Mouse (Mus musculus): ENCODE measurements around the gene Kiss1r. TPM values are rescaled to one million over a fixed set of nuclear protein-coding genes. Genes with fewer than 3 reads are reported as not detected.

Gene Kiss1r
- polyA plus RNA-seq, 1 experiment from 2014 or later = 0.52 TPM

DNA sequence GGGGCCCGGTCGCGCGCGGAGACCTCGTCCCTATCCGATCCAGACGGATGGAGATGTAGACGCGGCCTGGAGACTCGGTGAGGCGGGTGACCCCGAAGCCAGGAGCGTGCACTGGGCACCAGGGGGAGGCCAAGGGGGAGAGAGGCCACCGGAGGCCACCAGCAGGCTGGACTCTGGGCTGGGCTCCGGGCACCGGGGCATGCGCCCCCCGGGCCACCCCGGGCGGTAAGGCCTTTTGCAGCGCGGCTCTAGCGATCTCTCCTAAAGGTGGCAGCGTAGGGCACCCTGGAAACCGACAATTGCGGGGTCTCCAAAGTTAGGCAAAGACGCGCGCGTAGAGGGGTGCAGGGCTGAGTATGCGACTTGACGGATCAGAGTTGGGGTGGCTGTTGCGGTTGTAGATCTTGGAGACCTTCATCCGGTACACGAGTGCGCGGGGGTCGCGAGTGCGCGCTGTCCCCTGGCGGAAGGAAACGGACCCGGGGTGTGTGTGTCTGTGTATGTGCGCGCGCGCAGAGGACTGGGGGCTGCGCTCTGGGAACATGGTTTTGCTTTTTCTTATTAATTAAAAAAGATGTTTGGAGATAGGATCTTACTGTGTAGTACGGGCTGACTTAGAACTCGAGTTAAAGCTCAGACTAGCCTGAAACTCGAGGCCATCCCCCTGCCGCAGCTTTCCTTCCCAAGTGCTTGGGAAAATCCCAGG lies 10.7 kb downstream of the Kiss1r start:
- under 1% methylated on average over 54 of the region's 54 CpGs for WGBS
- Histone ChIP-seq H3K27ac (peak overlapping the region; percentile 96), H3K4me3 (replicated peaks) (peak overlapping the region; percentile 98), H3K4me2 (replicated peaks) (peak overlapping the region; percentile 92), H3K9me3 (no peaks in the 10 kb centered on the region), H3K4me1 (replicated peaks) (peaks cover 46% of the 10 kb centered on the region), H3K36me3 (peaks cover 20% of the 10 kb centered on the region), H3K9ac (peak overlapping the region; percentile 97), H3K27me3 (replicated peaks) (peaks cover 10% of the 10 kb centered on the region)
- ATAC-seq = peak; percentile 36

DNA sequence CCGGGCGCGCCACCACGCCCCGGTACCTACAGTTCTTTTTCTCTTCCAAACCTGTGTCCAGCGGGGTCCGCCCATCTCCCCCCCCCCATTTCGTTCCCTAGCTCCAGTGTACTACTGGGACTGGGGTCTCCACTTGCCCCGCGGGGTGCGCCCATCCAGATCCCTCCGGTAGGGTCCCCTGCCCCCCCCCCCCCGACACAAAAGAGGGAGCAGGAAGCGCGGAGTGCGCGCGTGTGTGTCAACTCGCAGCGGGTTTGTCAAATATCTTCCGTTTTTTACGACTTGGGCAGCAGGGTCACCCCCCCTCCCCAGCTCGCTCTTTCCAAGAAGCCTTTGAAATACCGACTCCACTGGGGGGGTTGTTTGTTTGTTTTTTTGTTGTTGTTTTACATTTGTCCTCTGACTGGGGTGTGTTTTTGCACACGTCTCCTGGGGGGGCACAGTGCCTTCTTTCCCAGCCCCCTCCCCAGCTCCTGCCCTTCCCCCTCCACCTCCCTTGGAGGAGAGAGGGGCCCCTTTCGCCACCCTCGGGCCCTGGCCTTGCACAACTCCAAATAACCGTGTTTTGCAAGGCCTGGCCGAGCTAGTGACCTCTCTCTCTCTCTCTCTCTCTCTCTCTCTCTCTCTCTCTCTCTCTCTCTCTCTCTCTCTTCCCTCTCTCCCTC lies 11.4 kb downstream of the Kiss1r start:
- Histone ChIP-seq H3K9ac (peak overlapping the region; percentile 97), H3K36me3 (peaks cover 21% of the 10 kb centered on the region), H3K9me3 (no peaks in the 10 kb centered on the region), H3K4me3 (replicated peaks) (peak overlapping the region; percentile 98), H3K4me2 (replicated peaks) (peak overlapping the region; percentile 92), H3K27ac (peak overlapping the region; percentile 96), H3K4me1 (replicated peaks) (peaks cover 53% of the 10 kb centered on the region), H3K27me3 (replicated peaks) (peaks cover 3% of the 10 kb centered on the region; the same call in 1 of the 2 replicates)
- WGBS = 1% methylated on average over 29 of the region's 29 CpGs
- peak; percentile 2; the same call in 1 of the 2 replicates for ATAC-seq

- Histone ChIP-seq H3K9me3 (no peaks in the 10 kb centered on the region), H3K36me3 (peaks cover 21% of the 10 kb centered on the region), H3K9ac (peak overlapping the region; percentile 36), H3K27ac (peak overlapping the region; percentile 66), H3K27me3 (replicated peaks) (no peaks in the 10 kb centered on the region), H3K4me3 (replicated peaks) (peak overlapping the region; percentile 98), H3K4me2 (replicated peaks) (peak overlapping the region; percentile 92), H3K4me1 (replicated peaks) (peaks cover 62% of the 10 kb centered on the region)
- ATAC-seq = no peak
- WGBS = 14% methylated on average over 9 of the region's 9 CpGs
Measured at GRCm38 (mm10) chr10:79928907-79929701, 12.3 kb downstream of the Kiss1r start.

DNA sequence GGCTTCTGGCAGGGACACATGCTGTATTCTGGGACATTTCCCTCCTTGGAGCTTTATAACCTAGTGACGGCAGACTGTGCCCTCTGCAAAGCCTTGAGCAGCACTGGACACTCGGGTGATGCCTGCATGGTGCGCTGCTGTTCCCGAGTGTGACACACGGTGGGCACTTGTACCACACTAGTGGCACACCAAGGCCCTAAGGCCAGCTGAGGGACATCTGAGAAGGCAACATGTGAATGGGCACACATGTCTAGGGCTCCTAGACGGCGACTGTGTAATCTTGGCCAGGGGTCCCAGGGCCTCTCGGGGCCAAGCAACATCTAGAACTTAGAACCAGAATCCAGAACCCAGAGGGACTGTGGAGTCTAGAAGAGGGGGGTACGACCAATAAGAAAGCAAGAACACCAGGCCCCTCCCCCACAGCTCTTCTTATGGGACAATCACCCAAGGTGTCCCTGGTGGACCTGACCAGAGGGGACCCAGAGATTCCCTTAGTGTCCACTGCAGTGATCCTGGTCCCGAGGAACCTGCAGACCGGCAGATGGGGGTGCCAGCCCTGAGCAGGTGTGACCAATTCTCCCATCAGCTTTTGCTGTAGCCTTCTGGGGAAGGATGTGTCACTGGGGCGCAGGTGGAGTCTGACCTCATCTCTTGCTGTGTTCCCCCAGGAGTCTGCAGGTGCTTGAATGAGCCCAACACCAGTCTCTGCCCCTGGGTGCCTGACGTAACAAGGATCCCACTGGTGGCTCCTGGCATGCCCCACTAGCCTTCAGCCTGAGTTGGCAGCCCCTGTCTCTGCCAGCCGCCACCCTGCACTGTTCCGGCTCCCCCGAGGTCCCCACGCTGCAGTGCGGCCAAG lies 13.4 kb downstream of the Kiss1r start:
- Histone ChIP-seq H3K27me3 (replicated peaks) (no peaks in the 10 kb centered on the region), H3K9me3 (no peaks in the 10 kb centered on the region), H3K4me2 (replicated peaks) (peak overlapping the region; percentile 92), H3K4me3 (replicated peaks) (0 out of 2 replicates have a peak overlapping the region, but pooled peaks have one; percentile 2), H3K9ac (no peak overlapping the region), H3K4me1 (replicated peaks) (peaks cover 66% of the 10 kb centered on the region), H3K27ac (no peak overlapping the region), H3K36me3 (peaks cover 22% of the 10 kb centered on the region)
- WGBS = 84% methylated on average over 18 of the region's 18 CpGs
- no peak for ATAC-seq

- 89% methylated on average over 16 of the region's 16 CpGs for WGBS
- Histone ChIP-seq H3K4me3 (replicated peaks) (no peak overlapping the region), H3K27ac (no peak overlapping the region), H3K4me1 (replicated peaks) (peaks cover 68% of the 10 kb centered on the region), H3K36me3 (peaks cover 26% of the 10 kb centered on the region), H3K9me3 (no peaks in the 10 kb centered on the region), H3K4me2 (replicated peaks) (no peak overlapping the region), H3K27me3 (replicated peaks) (no peaks in the 10 kb centered on the region), H3K9ac (no peak overlapping the region)
- ATAC-seq = no peak
Measured at GRCm38 (mm10) chr10:79930826-79931186, 14.0 kb downstream of the Kiss1r start.

DNA sequence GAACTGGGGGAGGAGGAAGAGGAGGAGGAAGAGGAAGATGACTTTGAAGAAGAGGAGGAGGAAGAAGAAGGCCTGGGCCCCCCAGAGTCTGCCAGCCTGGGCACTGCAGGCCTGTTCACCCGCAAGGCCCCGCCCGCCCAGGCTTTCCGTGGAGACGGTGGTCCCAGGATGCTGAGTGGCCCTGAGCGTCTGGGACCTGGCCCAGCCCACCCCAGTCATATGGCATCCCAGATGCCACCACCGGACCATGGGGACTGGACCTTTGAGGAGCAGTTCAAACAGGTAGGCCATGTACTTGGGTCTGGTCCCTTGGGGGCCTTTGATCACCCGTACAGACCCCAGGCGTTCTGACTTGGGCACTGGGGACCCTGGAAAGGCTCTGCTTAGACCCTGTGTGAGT lies 15.0 kb downstream of the Kiss1r start:
- Histone ChIP-seq H3K27me3 (replicated peaks) (no peaks in the 10 kb centered on the region), H3K4me2 (replicated peaks) (no peak overlapping the region), H3K36me3 (peaks cover 28% of the 10 kb centered on the region), H3K4me3 (replicated peaks) (no peak overlapping the region), H3K4me1 (replicated peaks) (peaks cover 70% of the 10 kb centered on the region), H3K9me3 (no peaks in the 10 kb centered on the region), H3K27ac (no peak overlapping the region), H3K9ac (peak overlapping the region; percentile 5; the same call in 1 of the 2 replicates)
- no peak for ATAC-seq
- 86% methylated on average over 9 of the region's 9 CpGs for WGBS

DNA sequence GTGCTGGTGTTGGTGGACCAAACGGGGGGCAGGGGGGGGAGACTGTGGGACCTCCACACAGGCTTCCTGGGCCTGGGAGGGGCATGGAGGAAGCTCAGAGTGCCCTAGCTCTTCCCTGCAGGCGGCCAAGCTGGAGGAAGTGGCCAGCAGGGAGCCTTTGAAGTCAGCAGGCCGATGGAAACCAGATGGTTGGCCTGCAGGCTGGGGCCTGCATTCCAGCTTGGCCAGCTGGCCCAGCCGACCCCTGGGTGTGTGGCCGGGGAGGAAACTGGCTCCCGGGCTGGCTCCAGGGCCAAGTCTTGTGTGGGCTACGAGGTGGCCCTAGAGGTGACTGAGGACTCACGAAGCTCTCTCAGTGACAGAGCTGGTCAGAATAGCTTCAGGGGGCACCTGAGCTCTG lies 16.0 kb downstream of the Kiss1r start:
- Histone ChIP-seq H3K4me3 (replicated peaks) (no peak overlapping the region), H3K9ac (peak overlapping the region; percentile 18; the same call in 1 of the 2 replicates), H3K4me1 (replicated peaks) (peaks cover 78% of the 10 kb centered on the region), H3K4me2 (replicated peaks) (0 out of 2 replicates have a peak overlapping the region, but pooled peaks have one; percentile 24), H3K36me3 (peaks cover 29% of the 10 kb centered on the region), H3K27me3 (replicated peaks) (no peaks in the 10 kb centered on the region), H3K9me3 (no peaks in the 10 kb centered on the region), H3K27ac (peak overlapping the region; percentile 67)
- ATAC-seq = no peak
- 22% methylated on average over 8 of the region's 8 CpGs for WGBS

GRCm38 (mm10) chr10:79933145-79933679 lies 16.4 kb downstream of the Kiss1r start:
- Histone ChIP-seq H3K27ac (peak overlapping the region; percentile 67), H3K4me2 (replicated peaks) (0 out of 2 replicates have a peak overlapping the region, but pooled peaks have one; percentile 24), H3K4me3 (replicated peaks) (no peak overlapping the region), H3K36me3 (peaks cover 34% of the 10 kb centered on the region), H3K27me3 (replicated peaks) (no peaks in the 10 kb centered on the region), H3K9ac (0 out of 2 replicates have a peak overlapping the region, but pooled peaks have one; percentile 18), H3K4me1 (replicated peaks) (peaks cover 83% of the 10 kb centered on the region), H3K9me3 (no peaks in the 10 kb centered on the region)
- no peak for ATAC-seq
- 61% methylated on average over 9 of the region's 9 CpGs for WGBS

- Histone ChIP-seq H3K27me3 (replicated peaks) (no peaks in the 10 kb centered on the region), H3K27ac (peak overlapping the region; percentile 34), H3K9me3 (no peaks in the 10 kb centered on the region), H3K4me3 (replicated peaks) (no peak overlapping the region), H3K36me3 (peaks cover 37% of the 10 kb centered on the region), H3K4me2 (replicated peaks) (no peak overlapping the region), H3K4me1 (replicated peaks) (peaks cover 85% of the 10 kb centered on the region), H3K9ac (no peak overlapping the region)
- 83% methylated on average over 6 of the region's 6 CpGs for WGBS
- no peak for ATAC-seq
Measured at GRCm38 (mm10) chr10:79933861-79934260, 17.1 kb downstream of the Kiss1r start.

- Histone ChIP-seq H3K27ac (peak overlapping the region; percentile 34), H3K36me3 (peaks cover 37% of the 10 kb centered on the region), H3K9me3 (no peaks in the 10 kb centered on the region), H3K9ac (0 out of 2 replicates have a peak overlapping the region, but pooled peaks have one; percentile 17), H3K4me2 (replicated peaks) (no peak overlapping the region), H3K27me3 (replicated peaks) (no peaks in the 10 kb centered on the region), H3K4me1 (replicated peaks) (peaks cover 80% of the 10 kb centered on the region), H3K4me3 (replicated peaks) (no peak overlapping the region)
- WGBS = 54% methylated on average over 13 of the region's 13 CpGs
- ATAC-seq = peak; percentile 26; the same call in 1 of the 2 replicates
Measured at GRCm38 (mm10) chr10:79934272-79934721, 17.5 kb downstream of the Kiss1r start.
